Mouse (Mus musculus) megakaryocyte-erythroid progenitor cell, adult 5-6 weeks (primary cell): ENCODE data around the gene Tlr8. TPM values are rescaled to one million over a fixed set of nuclear protein-coding genes. Genes with fewer than 3 reads are reported as not detected.
"Not testable (repeated sequence)": the region's sequence is repeated elsewhere in the genome, so short reads cannot be mapped to it uniquely, and the experiment has no call there.

Source experiments
- ATAC-seq: replicated peaks from 2 replicates; pipeline ENCODE4 v1.8.0; 2016; ENCODE audit warnings: mild to moderate bottlenecking, inconsistent platforms; ENCODE audit not compliant: severe bottlenecking, poor library complexity, low FRiP score, low TSS enrichment
- total RNA-seq, 2 experiments: library from RNA; stranded (forward) in 1 of 2; stranded (reverse) in 1 of 2; fragments of 200-1000, 215-1000 nt in 1 of 2; fragments of >200 nt in 1 of 2; fragmentation: Nextera tagmentation in 1 of 2; gene quantifications; 2 replicates each; pipeline ENCODE4 v1.2.3; 2014 to 2017

The Tlr8 gene
- total RNA-seq (2014; fragmentation: Nextera tagmentation) (not detected in 2 replicates), total RNA-seq (2017) (0.52 TPM in 1 of 2 replicates, not detected in the other)

DNA sequence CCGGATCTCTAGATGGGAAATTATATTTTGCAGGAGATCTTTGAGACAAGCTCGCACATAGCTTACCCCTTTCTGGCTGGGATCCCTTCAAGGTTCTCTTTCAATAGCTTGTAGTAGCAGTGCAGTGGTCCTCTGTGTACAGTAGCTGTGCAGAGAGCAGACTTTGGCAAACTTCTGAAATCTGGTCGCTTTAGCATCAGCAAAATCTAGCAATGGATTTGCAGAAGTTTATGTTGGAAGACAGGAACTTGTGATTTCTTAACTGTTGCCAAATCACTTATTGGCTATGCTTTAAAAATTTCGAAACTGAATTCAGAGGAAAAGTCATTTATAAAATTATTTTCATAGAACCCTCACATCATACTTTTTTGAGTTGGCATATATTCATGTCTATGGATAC lies at the start of gene Tlr8:
Gene Tlr8, minus strand, starts transcription at position 244 of the 400 bp plus-strand sequence.
- ATAC-seq: no peak

GRCm38 (mm10) chrX:167302061-167302460 lies 37.9 kb upstream of the Tlr8 start:
- not testable (repeated sequence) for ATAC-seq

- peak; percentile 84 for ATAC-seq
Measured at GRCm38 (mm10) chrX:167276953-167277352, 12.8 kb upstream of the Tlr8 start.

GRCm38 (mm10) chrX:167276551-167276950 lies 12.4 kb upstream of the Tlr8 start:
- no peak for ATAC-seq

GRCm38 (mm10) chrX:167263530-167263929 lies 599 bp downstream of the Tlr8 start:
- ATAC-seq: no peak

DNA sequence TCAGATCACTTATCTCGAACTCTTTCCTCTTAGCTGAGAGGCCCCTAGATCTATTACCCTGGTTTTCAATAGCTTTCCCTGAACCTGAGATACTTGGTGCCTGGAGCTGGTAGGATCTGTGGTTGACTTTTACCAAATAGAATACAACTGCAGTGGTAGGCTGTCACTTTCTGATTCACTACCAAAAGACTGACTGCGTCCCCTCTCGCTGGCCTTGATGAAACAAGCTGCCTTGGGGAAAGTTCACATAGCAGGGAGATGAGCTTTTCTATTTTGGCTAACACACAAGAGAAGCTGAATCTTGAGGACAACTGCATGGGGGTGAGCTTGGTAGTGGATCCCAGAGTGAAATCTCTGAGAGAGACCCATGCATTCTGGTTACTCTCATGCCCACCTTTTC lies 22.4 kb downstream of the Tlr8 start:
- ATAC-seq: no peak

DNA sequence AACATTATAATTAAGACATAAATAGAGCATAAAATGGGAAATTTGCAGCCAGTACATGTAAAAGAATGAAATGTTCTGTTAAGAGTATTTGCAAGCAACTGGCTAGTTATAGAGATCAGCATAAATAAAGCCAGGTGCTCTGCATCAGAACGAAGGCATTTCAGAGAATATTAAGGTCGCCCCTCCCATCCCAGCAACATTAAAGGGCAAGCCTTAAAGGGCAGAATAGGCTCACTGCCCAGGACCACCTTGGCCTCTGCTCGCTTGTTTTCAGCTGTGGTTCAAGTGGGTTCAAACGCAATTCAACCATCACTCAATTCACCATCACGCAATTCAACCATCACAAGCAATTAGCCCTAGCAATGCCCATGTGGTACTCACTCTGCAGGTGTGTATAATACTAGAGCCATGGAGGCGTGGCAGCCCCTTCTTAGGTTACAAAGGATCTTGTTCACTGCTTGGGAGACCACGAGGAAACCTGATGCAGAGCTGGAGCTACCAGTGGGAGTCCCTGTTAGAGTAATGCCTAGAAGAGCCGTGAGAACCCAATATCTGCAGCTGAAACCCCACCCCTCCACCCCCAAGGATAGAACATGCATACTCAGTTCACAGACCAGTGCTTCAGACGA lies 24.7 kb downstream of the Tlr8 start:
- ATAC-seq: no peak

DNA sequence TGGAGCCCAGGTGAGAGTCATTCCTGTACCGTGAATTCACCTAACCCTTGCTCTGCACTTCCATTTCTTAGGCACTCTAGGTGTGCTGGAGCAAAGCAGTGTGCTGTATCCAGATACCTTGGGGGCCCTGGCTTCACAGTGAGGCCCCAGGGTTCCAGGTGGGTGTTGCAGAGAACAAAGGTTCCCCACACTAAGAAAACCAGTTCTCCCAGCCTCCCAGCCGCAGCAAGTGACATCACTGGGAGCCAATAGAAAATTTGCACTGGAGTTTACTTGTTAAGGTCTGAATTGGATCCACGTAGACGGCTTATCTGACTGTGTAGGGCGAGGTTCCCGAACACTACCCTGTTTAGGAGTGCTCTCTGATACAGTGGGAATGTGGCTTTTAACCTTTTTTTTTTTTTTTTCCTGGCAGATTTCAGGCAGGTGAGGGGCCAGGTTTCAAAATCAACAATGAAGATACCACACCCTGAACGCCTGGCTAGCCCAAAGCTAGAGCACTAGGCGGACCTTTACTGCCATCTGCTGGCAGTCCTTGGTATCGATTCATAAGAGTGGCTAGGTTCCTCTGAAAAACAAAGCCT lies 30.9 kb downstream of the Tlr8 start:
- ATAC-seq: peak; percentile 89

DNA sequence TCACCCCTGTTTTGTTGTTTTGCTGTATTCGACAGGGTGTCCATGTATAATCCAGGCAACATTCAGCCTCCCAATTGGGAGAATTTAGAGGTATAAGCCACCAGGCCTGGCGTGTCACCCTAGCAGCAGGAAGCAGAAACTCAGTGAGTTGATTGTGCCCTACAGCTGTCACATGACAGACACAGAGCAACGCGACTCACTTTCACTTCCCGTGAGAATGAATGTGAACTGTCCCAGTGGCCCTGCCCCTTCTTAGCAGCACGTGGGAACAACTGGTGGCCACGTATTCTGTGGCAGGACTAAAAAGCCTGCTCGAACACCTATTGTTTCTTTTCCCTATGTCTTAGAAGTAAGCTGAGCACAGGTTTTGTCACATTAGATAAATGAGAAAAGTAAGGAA lies 33.0 kb downstream of the Tlr8 start:
- ATAC-seq: no peak

- ATAC-seq: no peak
Measured at GRCm38 (mm10) chrX:167229819-167230218, 34.3 kb downstream of the Tlr8 start.

DNA sequence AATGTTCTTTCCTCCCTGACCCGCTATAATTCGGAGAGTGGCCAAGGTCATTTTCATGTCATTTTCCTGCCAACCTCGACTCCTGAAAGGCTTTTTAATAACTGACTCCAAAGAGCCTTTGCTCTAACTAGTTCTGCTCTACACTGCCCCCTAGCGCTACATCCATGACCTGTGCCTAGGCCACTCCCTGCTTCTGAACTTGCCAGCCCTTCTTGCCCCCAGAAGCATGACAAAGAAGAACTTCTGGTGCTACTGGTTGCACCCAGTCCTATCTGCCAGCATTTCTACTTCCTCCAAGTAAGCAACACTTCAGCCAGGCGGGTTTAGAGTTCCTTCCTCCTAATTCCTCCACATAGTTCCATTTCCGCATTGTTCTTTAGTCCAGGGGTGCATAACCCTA lies 34.9 kb downstream of the Tlr8 start:
- peak; percentile 76 for ATAC-seq

DNA sequence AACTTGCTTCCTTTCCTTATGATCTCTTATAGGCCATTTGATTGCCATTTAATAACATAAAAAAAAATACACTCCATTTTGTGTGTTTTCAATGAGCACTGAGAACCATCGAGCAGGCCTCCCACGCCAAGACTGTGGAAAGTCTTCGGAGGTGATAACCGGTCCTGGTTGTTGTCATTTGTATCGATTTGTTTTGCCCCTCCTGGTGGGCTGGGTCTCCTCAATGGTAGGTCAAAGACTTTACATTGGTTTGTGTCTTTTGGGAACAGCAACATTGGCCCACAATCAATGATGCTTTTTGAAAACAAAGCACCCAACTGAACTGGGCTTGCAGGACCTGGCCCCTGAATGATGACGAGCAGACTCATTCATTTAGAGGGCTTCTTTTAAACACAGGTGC lies 36.4 kb downstream of the Tlr8 start:
- no peak for ATAC-seq

DNA sequence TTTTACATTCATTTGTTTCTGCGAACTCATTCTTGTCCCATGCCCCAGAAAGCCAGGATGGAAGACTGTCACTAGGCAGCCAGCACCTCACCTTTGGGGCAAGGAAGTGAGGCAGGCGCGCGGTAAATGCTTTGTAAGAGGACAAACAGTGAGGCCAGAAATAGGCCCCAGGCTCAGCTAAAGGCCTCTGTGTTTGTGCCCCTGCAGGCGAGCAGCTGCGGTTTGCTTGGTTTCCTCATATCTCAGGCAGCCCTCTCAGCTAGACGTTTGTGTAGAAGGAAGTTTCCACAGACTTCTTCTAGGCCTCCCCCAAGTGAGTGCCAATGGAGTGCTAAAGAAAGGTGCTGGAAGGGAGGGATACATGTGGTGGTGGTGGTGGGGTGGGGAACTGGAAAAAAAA lies 37.0 kb downstream of the Tlr8 start:
- peak; percentile 39; the same call in 1 of the 2 replicates for ATAC-seq

GRCm38 (mm10) chrX:167226570-167226969 lies 37.6 kb downstream of the Tlr8 start:
- no peak for ATAC-seq

DNA sequence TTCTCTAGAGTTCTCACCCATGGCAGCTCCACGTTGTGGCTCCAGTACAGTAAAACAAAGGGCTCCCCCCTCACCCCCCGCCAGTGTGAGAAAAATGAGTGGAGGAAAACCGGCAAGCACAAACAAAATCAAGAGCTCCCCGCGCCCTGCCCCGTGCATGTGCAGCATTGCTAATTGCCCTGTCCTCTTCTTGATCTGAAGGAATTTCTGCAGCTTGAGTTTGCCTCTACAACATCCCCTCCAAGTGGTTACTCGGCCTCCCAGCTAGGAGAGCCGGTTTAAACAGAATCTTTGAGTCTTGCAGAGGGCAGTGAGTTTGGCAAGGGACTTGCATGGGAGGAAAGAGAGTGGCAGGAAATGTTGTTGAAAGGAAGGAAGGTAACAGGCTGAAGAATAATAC lies 51.4 kb downstream of the Tlr8 start:
- ATAC-seq: no peak

- ATAC-seq: no peak
Measured at GRCm38 (mm10) chrX:167211871-167212555, 52.1 kb downstream of the Tlr8 start.

GRCm38 (mm10) chrX:167210319-167210728 lies 53.8 kb downstream of the Tlr8 start:
- ATAC-seq: peak; percentile 16

- ATAC-seq: no peak
Measured at GRCm38 (mm10) chrX:167209828-167210227, 54.3 kb downstream of the Tlr8 start.

DNA sequence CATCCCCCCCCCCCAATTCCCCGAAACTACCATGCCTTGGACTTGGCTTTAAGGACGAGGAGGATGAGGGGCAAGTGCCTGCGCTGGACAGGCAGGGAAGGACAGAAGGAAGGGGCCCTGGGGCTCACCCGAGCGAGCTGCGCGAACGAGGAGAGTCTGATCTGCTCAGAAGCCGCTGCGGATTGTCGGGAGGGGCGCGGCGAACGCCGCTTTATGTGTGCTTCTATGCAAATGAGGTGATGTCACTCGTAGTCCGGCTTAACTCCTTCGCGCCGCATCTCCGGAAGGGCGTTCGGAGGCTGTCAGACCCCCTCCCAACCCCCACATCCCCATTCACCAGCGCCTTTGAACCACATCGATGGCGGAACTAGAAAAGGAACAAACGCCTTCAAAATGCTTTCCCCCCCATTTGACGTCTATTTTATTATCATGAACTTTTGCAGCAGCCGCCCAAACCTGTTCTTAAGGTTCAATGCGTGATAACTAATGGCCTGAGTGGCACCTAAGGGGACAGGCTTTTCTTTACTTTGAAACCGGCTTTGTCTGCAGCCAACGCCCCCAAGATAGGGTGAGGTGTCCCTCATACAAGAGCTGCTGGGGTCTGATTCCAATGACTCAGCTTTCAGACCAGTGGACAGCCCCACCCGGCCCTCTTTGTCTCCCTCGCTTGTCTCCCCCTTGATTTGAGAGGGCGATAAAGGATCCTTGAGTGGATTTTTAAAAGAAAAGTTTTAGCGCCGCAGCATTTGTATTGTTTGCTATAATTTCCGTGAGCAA lies 55.0 kb downstream of the Tlr8 start, which contains the start of gene Tmsb4x:
Gene Tmsb4x, minus strand, starts transcription at position 338 of the 777 bp plus-strand sequence.
- ATAC-seq: peak; percentile 88

GRCm38 (mm10) chrX:167208506-167208820 lies 55.7 kb downstream of the Tlr8 start:
- 0 out of 2 replicates have a peak, but pooled peaks have one; percentile 35 for ATAC-seq
